Mouse (Mus musculus): ENCODE measurements around the gene Vwf.

Gene Vwf

DNA sequence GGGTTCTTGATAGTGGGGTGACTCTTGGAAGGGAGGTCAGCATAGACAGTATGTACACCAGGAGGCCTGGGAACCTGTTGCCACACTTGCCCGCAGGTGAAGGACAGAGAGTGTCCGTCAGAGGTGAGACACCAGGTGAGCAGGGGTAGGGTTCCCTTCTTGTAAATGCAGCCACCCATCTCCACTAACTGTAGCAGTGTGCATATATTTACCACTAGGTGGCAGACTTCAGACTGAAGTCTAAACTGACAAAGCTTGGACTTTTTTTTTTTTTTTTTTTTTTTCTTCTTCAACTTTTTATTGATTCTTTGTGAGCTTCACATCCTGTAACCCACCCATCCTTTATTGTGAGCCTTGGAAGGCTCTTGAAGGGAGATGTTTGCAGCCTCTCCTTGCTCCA, 75.9 kb downstream of the Vwf start:
- DNase-seq (ENCODE audit: low spot score in 2 of 2), result no peak

DNA sequence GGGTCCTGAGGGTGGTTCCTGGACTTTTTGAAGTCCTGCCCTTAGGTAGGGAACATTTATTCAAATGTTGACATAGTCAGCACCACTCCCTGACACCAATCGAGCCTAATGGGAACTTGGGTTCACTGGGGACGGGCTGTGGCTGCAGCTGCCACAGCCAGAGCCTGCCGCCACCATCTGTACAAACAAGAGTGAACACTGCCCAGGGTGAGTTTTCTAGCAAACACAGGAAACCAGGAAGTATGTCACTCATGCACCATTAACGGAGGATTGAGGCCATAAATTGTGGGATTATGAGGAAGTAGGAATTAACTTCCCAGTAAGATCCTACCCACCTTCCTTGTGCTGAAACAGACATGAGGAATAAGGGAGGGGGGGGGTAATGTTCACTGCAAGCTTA, 93.9 kb downstream of the Vwf start:
- DNase-seq (ENCODE audit: low spot score in 2 of 2), result no peak

- peak; percentile 54 to 70 for DNase-seq (ENCODE audit: low spot score in 2 of 2)
Measured at GRCm38 (mm10) chr6:125641146-125641545, 94.6 kb downstream of the Vwf start.

DNA sequence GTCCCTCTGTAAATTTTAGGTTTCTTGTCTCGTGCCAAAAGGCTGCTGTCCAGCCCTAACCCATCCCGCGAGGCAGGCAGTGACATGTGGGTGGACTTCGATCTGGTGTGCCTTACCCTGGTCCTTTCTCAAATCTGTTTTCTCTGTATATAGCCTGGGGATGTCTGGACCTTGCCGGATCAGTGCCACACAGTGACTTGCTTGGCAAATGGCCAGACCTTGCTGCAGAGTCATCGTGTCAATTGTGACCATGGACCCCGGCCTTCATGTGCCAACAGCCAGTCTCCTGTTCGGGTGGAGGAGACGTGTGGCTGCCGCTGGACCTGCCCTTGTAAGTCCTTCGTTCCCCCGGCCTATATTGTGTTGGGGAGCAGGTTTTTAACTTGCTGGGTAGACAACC, 102.4 kb downstream of the Vwf start:
- no peak for DNase-seq (ENCODE audit: low spot score in 2 of 2)

DNA sequence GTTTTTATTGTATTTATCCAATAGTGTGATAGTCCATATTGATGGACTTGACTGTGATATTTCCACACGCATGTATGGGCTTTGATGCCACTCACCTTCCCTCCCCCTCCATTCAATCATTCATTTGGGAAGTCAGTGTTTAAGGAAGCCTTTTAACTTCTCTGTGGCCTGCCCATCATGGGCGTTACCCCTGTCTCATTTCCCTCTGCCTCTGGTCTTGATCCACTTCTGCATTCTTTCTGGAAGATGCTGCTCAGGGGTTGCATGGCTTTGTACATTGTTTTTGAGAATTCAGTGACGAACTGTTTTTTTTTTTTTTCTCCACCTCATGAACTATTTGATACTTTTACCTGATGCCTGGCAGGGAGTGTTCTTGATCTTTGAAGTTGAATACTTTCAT, 104.8 kb downstream of the Vwf start:
- no peak for DNase-seq (ENCODE audit: low spot score in 2 of 2)

DNA sequence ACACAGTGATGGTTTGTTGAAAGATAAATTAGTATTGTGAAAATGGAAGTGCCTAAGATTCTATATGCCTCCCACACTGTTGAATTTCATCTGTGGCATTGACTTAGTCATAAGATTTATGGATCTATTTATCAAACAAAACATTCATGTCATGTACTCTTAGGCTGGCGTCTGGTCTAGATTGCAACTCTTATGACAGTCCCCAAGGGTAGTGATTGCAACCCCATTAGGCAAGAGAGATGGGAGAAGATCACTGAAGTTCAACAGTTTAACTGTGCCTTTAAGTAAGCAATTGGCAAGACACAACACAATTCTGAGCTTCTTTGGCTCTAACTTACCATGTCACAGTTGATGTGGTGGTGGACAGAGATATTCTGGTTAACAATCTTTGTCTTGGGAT, 106.8 kb downstream of the Vwf start:
- DNase-seq (ENCODE audit: low spot score in 2 of 2), result no peak

DNA sequence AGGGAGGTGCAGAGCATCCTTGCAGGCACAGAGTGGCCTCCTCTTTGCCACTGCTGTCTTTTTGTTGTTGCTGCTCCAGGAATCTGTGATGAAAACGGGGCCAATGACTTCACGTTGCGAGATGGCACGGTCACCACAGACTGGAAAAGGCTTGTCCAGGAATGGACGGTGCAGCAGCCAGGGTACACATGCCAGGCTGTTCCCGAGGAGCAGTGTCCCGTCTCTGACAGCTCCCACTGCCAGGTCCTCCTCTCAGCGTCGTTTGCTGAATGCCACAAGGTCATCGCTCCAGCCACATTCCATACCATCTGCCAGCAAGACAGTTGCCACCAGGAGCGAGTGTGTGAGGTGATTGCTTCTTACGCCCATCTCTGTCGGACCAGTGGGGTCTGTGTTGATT, 110.3 kb downstream of the Vwf start:
- DNase-seq (ENCODE audit: low spot score in 2 of 2), result no peak

DNA sequence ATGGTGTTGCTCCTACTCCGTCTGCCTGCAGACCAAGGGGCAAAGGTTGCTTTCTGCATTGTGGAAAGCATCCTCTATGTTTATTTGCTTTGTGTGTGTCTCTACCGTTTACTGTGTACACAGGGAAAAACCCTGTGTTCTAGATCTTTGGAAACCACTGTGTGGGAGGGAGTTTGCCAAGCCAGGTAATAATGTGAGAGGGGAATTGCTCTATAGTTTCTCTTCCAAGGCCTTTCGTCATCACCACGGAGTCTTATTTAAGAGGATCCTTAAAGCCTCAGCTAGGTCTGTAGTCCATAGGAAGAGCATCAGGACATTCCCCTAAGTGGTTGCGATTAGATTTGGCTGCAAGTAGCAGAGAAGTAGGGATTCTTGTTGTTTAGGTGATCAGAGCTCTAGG, 111.4 kb downstream of the Vwf start:
- DNase-seq (ENCODE audit: low spot score in 2 of 2), result no peak

DNA sequence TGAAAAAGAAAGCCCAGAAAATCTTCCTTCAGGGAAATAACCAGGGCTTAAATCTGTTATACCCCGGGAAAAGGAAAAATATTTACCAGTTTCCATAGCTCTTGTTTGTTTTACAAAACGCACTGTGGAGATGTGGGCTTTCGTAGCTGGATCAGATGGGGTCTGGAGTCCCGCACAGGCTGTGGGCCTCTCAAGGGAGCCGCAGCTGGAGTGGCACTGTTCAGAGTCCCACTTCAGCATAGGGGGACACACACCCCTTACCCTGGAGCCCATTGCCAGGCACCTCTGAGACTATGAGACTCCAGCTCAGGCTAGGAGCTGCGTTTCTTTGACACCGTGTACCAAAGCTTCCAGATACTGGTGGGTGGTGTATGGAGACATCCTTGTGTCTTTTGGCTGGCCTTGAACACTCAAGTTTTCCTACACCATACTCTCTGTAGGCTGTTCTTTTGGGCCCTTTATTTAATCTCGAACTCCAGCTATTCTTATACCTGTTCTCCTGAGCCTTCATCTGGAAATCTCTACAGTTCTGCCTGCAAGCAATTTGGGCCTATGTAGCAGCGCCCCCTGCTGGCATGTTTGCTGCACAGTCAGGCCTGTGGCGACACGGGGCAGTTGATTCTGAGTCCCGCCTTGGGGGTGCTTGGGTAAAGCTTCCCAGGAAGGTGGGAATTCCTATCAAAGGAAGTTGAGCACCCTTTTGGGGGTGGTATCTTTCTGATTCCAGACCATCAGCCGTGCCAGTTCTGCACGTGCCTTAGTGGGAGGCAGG, 114.7 kb downstream of the Vwf start:
- peak; percentile 66 to 68 for DNase-seq (ENCODE audit: low spot score in 2 of 2)

- no peak for DNase-seq (ENCODE audit: low spot score in 2 of 2)
Measured at GRCm38 (mm10) chr6:125663906-125664305, 117.3 kb downstream of the Vwf start.

- DNase-seq (ENCODE audit: low spot score in 2 of 2), result no peak
Measured at GRCm38 (mm10) chr6:125671835-125672234, 125.3 kb downstream of the Vwf start.

DNA sequence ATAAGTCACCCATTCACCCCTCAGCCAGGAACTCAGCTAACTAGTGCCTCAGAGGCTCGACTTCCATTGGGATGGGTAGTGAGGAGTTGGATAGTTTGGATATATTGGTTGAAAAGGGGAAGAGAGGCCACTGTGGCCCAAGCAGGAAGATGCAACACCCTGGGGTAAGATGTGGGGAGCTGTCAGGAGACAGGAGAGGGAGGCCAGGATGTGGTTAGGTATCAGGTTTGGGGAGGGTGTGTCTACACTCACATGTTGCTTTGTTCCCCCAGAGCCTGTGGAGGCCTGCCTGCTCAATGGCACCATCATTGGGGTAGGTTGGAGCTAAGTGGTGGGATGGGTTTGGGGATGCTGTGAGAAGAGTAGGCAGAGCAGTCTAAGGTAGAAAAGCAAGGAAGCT, 131.9 kb downstream of the Vwf start:
- DNase-seq (ENCODE audit: low spot score in 2 of 2), result no peak

GRCm38 (mm10) chr6:125680613-125681012, 134.0 kb downstream of the Vwf start:
- DNase-seq (ENCODE audit: low spot score in 2 of 2), result no peak

GRCm38 (mm10) chr6:125685420-125685819, 138.8 kb downstream of the Vwf start:
- no peak for DNase-seq (ENCODE audit: low spot score in 2 of 2)

DNA sequence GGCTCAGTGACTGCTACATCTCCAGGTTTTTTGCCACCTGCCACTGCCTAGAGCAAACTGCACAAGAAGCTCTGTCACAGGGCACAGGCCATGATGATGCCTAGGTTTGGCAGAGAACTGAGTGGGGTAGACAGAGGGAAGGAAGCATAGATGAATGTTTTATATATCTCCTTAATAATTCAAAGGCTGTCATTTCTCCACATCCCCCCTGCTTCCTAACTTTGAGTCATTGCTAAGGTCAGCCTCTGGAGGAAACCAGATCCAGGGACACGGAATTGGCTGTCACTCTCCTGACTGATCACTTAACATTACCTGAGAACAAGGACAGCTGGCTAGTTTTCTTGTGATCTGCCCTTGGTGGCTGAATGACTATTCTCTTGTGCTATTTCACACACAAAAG, 141.4 kb downstream of the Vwf start:
- no peak for DNase-seq (ENCODE audit: low spot score in 2 of 2)

DNA sequence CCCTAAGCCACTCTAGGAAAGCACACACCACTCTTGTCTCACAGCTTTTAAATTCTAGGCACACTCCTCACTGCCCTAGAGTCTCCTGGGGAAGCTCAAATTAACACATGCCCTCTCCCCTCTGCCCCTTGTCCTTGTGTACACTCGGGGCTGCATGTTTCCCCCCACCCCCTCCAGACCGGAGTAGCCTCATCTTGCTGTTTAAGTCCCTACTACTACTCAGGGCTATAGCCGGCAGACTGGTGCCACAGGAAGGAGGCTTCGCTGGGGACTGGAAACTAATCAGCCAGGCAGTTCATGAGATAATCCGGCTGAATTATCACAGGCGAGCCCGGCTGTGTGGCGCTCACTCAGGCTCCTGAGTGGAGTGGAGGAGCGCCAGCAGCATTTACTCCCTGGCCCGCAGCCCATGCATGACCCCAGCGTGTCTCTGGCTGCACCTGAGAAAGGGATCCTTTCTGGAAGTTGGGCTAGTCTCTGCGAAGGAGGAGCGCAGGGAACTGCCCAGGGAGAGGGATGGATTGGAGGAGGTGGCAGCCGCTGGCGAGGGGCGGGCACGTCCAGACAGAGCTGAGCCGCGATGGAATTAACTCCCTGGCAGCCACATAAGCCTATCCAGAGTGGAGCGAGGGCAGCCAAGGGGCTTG, 143.6 kb downstream of the Vwf start, which contains the start of gene Ano2:
Ano2 (plus strand) TSS at position 363 of the 647 bp plus-strand sequence.
- DNase-seq (ENCODE audit: low spot score in 2 of 2), result no peak

GRCm38 (mm10) chr6:125701146-125701545, 154.6 kb downstream of the Vwf start:
- no peak for DNase-seq (ENCODE audit: low spot score in 2 of 2)

GRCm38 (mm10) chr6:125711261-125711660, 164.7 kb downstream of the Vwf start:
- peak; percentile 66 for DNase-seq (ENCODE audit: low spot score in 2 of 2)

DNA sequence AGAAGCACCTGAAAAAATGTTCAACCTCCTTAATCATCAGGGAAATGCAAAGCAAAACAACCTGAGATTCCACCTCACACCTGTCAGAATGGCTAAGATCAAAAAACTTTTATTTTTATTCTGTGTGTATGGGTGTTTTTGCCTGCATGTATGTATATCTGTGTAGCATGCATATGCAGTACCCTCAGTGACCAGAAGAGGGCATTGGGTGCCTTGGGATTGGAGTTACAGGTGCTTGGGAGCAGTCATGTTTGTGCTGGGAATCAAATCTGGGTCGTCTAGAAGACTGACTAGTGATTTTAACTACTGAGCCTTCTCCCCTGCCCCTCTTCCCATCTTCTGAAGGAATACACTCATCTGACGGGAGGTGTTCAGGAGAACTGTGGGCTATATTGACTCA, 179.8 kb downstream of the Vwf start:
- DNase-seq (ENCODE audit: low spot score in 2 of 2), result no peak

GRCm38 (mm10) chr6:125727484-125727911, 180.9 kb downstream of the Vwf start:
- no peak for DNase-seq (ENCODE audit: low spot score in 2 of 2)

- DNase-seq (ENCODE audit: low spot score in 2 of 2), result no peak
Measured at GRCm38 (mm10) chr6:125729471-125729870, 182.9 kb downstream of the Vwf start.

DNA sequence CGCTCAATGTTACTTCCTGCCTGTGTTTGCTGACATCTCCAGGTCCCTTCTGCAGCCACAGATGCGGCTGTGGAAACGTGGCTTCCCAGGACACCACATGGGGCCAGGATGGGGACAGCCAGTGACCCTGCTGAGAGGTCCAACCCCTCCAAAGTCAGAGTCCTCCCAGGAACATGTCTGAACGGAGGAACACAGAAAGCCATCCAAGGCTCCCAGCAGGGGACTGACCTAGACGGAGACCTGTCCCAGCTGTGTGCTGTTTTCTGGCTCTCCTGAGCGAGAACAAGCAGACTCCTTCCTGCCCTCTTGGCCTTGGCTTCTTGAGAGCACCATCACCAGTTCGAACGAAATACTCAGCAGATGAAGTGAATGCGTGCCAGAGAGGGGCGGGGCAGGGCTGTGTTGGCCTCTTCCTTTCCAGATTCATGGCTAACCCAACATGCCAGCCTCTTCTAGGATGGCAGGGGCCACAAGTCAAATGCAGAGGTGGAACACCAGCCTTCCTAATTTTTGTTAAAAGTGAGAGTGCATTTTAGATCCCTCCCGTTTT, 183.5 kb downstream of the Vwf start:
- DNase-seq (ENCODE audit: low spot score in 2 of 2), result no peak
